Mouse (Mus musculus) kidney, adult 2 months (tissue): ENCODE measurements around the gene Nedd4. TPM values are rescaled to one million over a fixed set of nuclear protein-coding genes. Genes with fewer than 3 reads are reported as not detected.
A peak's percentile ranks its signal among the peaks of the same experiment; 100 is the strongest.

Experiments used
- DNase-seq: peaks from one replicate; pipeline ENCODE4 v3.0.0; 2021
- H3K27ac ChIP-seq: fragments of 200-500 bp; 2 replicates; pipeline ENCODE4 v1.5.1; 2012; ENCODE audit warnings: low read depth, low read length, control low read depth, inconsistent platforms; ENCODE audit not compliant: insufficient read depth
- H3K27me3 ChIP-seq: fragments of 200-500 bp; replicated peaks from 2 replicates; pipeline ENCODE4 v1.6.1; 2012; ENCODE audit warnings: mild to moderate bottlenecking, moderate library complexity, low read length, inconsistent platforms; ENCODE audit not compliant: control insufficient read depth, insufficient read depth
- H3K36me3 ChIP-seq: fragments of 200-500 bp; 2 replicates; pipeline ENCODE4 v1.6.1; 2012; ENCODE audit warnings: mild to moderate bottlenecking, moderate library complexity, low read length, inconsistent platforms; ENCODE audit not compliant: control insufficient read depth, insufficient read depth
- H3K4me1 ChIP-seq: fragments of 200-500 bp; 2 replicates; pipeline ENCODE4 v1.6.1; 2011; ENCODE audit warnings: low read length; ENCODE audit not compliant: control insufficient read depth, insufficient read depth
- H3K4me3 ChIP-seq: fragments of 200-500 bp; 2 replicates; pipeline ENCODE4 v1.5.1; 2011; ENCODE audit warnings: mild to moderate bottlenecking, low read depth, low read length, control low read depth; ENCODE audit not compliant: insufficient read depth
- CTCF ChIP-seq: fragments of 200-500 bp; conservative IDR thresholded peaks from 2 replicates; pipeline ENCODE4 v1.5.1; 2011; ENCODE audit warnings: low read depth, mild to moderate bottlenecking, control low read depth, low read length, moderate library complexity, mixed read lengths; ENCODE audit not compliant: insufficient read depth, insufficient read length
- POLR2A ChIP-seq: fragments of 200-500 bp; IDR thresholded peaks from one replicate; pipeline ENCODE4 v1.6.1; 2011; ENCODE audit warnings: low read depth, low read length, control low read depth
- WGBS: fragments of 180-500 bp; shearing (Covaris S2); methylation state at CpG from one replicate; pipeline ENCODE4 v1.1.7; 2018; 5-methylcytosine and 5-hydroxymethylcytosine counted together
- polyA plus RNA-seq: library from polyadenylated mRNA; depleted of rRNA; stranded (reverse); fragments of >200 nt; gene quantifications from 2 replicates; pipeline ENCODE4 v1.2.3, GENCODE M21; 2012

The Nedd4 gene
- polyA plus RNA-seq, 1 experiment = 118 TPM

DNA sequence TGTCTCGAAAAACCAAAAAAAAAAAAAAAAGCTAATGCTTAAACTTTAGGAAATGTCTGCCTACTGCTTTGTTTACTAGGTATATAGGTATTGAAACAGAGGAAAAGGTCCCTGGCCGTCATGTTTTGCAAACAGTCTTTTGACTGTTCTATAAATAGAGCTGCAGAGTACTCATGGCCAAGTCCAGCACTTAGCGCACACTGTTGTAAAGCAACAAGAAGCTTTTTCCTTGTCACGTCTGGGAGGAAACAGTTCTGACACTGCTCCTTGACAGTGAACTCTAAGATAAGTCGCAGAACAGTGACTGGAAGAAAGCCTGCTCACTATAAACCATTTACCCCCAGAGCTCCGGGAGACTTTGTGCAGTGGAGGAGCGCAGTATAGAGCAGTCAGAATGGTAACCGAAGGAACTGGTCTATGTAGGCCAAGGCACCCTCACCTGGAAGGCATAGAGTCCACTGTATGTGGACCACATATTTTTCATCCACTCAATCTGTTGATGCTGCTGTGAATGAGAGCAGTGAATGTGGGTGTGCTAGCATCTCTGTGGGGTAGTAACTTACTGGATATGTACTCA is 19.6 kb downstream of the Nedd4 start:
- Histone ChIP-seq H3K4me1 (peaks cover 9% of the 10 kb centered on the region), H3K4me3 (no peak overlapping the region), H3K36me3 (peaks cover 8% of the 10 kb centered on the region; the same call in 1 of the 2 replicates), H3K27me3 (no peaks in the 10 kb centered on the region), H3K27ac (no peak overlapping the region)
- WGBS = 67% methylated on average over 8 of the region's 8 CpGs
- DNase-seq = no peak
- no peak for TF ChIP-seq POLR2A
- TF ChIP-seq CTCF = no peak

GRCm38 (mm10) chr9:72683268-72683667 is 21.1 kb downstream of the Nedd4 start:
- H3K36me3 ChIP-seq = peaks cover 9% of the 10 kb centered on the region; the same call in 1 of the 2 replicates
- no peaks in the 10 kb centered on the region for H3K27me3 ChIP-seq
- no peak overlapping the region for H3K27ac ChIP-seq
- WGBS = 77% methylated on average over 1 of the region's 1 CpGs
- TF ChIP-seq CTCF (no peak), POLR2A (no peak)
- no peak for DNase-seq
- H3K4me3 ChIP-seq = no peak overlapping the region
- H3K4me1 ChIP-seq = peaks cover 10% of the 10 kb centered on the region

GRCm38 (mm10) chr9:72685231-72685630 is 23.1 kb downstream of the Nedd4 start:
- 90% methylated on average over 4 of the region's 4 CpGs for WGBS
- no peak for DNase-seq
- Histone ChIP-seq H3K4me3 (no peak overlapping the region), H3K4me1 (peaks cover 7% of the 10 kb centered on the region; the same call in 1 of the 2 replicates), H3K27ac (no peak overlapping the region), H3K36me3 (peaks cover 2% of the 10 kb centered on the region; the same call in 1 of the 2 replicates), H3K27me3 (no peaks in the 10 kb centered on the region)
- TF ChIP-seq POLR2A = no peak
- TF ChIP-seq CTCF = no peak

DNA sequence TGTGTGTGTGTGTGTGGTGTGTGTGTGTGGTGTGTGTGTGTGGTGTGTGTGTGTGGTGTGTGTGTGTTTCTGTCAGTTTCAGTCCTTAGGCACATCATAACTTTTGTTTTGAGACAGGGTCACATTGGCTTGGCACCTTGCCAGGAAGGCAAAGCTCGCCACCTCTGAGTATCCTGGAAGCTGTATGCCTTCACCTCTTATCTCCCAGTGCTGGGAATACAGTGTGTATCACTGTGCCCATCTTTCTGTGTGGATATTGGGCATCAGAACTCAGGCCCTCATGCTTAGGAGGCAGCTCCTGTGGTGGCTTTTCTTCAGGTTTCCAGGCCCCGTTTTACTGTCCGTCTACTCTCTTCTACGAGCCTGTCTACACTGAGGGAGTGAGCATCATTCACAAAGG is 24.4 kb downstream of the Nedd4 start:
- DNase-seq = peak; percentile 62
- Histone ChIP-seq H3K4me3 (no peak overlapping the region), H3K27ac (0 out of 2 replicates have a peak overlapping the region, but pooled peaks have one; percentile 28), H3K27me3 (no peaks in the 10 kb centered on the region), H3K36me3 (peaks cover 2% of the 10 kb centered on the region; the same call in 1 of the 2 replicates), H3K4me1 (peaks cover 14% of the 10 kb centered on the region; the same call in 1 of the 2 replicates)
- WGBS = 59% methylated on average over 4 of the region's 4 CpGs
- no peak for TF ChIP-seq CTCF
- no peak for TF ChIP-seq POLR2A

DNA sequence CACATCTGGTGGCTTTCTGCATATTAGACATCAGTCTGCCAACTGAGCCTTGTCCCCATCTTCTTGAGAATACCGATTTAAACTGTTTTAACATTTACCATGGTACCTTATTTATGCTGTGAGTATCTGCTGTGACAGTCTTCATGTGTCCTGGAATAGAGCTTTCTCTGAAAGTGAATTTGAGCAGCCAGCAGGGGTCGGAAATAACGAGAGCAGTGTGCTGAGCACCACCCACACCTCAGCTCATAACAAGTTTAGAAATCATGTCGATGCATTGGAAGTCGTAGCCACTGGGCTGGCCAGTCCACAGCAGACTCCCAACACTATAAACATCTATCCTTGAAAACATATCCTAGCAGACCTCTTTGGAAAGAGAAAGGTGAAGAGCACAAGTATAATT is 27.4 kb downstream of the Nedd4 start:
- H3K4me3 ChIP-seq = no peak overlapping the region
- peaks cover 2% of the 10 kb centered on the region for H3K36me3 ChIP-seq
- DNase-seq = no peak
- TF ChIP-seq CTCF (no peak), POLR2A (no peak)
- no peak overlapping the region for H3K27ac ChIP-seq
- no peaks in the 10 kb centered on the region for H3K27me3 ChIP-seq
- 53% methylated on average over 5 of the region's 5 CpGs for WGBS
- H3K4me1 ChIP-seq = peaks cover 25% of the 10 kb centered on the region; the same call in 1 of the 2 replicates

GRCm38 (mm10) chr9:72690811-72691210 is 28.7 kb downstream of the Nedd4 start:
- peaks cover 26% of the 10 kb centered on the region; the same call in 1 of the 2 replicates for H3K4me1 ChIP-seq
- 28% methylated on average over 1 of the region's 1 CpGs for WGBS
- H3K36me3 ChIP-seq = peaks cover 2% of the 10 kb centered on the region
- DNase-seq = no peak
- H3K27me3 ChIP-seq = no peaks in the 10 kb centered on the region
- H3K27ac ChIP-seq = no peak overlapping the region
- no peak for TF ChIP-seq POLR2A
- TF ChIP-seq CTCF = no peak
- H3K4me3 ChIP-seq = no peak overlapping the region

GRCm38 (mm10) chr9:72691942-72692341 is 29.8 kb downstream of the Nedd4 start:
- 65% methylated on average over 5 of the region's 5 CpGs for WGBS
- TF ChIP-seq POLR2A (no peak), CTCF (no peak)
- peaks cover 19% of the 10 kb centered on the region; the same call in 1 of the 2 replicates for H3K4me1 ChIP-seq
- H3K27me3 ChIP-seq = no peaks in the 10 kb centered on the region
- no peak for DNase-seq
- H3K36me3 ChIP-seq = peaks cover 2% of the 10 kb centered on the region
- no peak overlapping the region for H3K27ac ChIP-seq
- H3K4me3 ChIP-seq = no peak overlapping the region
